Mouse (Mus musculus): Measurements from ENCODE around the gene Igsf21.

Gene Igsf21

GRCm38 (mm10) chr4:140235361-140236153 is 11.0 kb downstream of the Igsf21 start:
- no peak for DNase-seq

- no peak for DNase-seq
Observed at GRCm38 (mm10) chr4:140234412-140235205, 12.0 kb downstream of the Igsf21 start.

- no peak for DNase-seq
Observed at GRCm38 (mm10) chr4:140227837-140228236, 18.7 kb downstream of the Igsf21 start.

- no peak for DNase-seq
Observed at GRCm38 (mm10) chr4:140225204-140225603, 21.4 kb downstream of the Igsf21 start.

GRCm38 (mm10) chr4:140224451-140224850 is 22.1 kb downstream of the Igsf21 start:
- no peak for DNase-seq

- no peak for DNase-seq
Observed at GRCm38 (mm10) chr4:140223067-140223466, 23.5 kb downstream of the Igsf21 start.

GRCm38 (mm10) chr4:140220326-140221093 is 26.1 kb downstream of the Igsf21 start:
- DNase-seq: peak; percentile 93

GRCm38 (mm10) chr4:140218853-140219852 is 27.4 kb downstream of the Igsf21 start:
- no peak for DNase-seq

GRCm38 (mm10) chr4:140218384-140218783 is 28.2 kb downstream of the Igsf21 start:
- no peak for DNase-seq

- no peak for DNase-seq
Observed at GRCm38 (mm10) chr4:140217934-140218333, 28.6 kb downstream of the Igsf21 start.

- DNase-seq: no peak
Observed at GRCm38 (mm10) chr4:140216096-140216495, 30.5 kb downstream of the Igsf21 start.

- DNase-seq: no peak
Observed at GRCm38 (mm10) chr4:140215205-140215604, 31.4 kb downstream of the Igsf21 start.

- DNase-seq: no peak
Observed at GRCm38 (mm10) chr4:140214406-140214805, 32.2 kb downstream of the Igsf21 start.

GRCm38 (mm10) chr4:140210129-140210890 is 36.3 kb downstream of the Igsf21 start:
- no peak for DNase-seq

GRCm38 (mm10) chr4:140205811-140206231 is 40.8 kb downstream of the Igsf21 start:
- DNase-seq: peak; percentile 96

GRCm38 (mm10) chr4:140204775-140205174 is 41.8 kb downstream of the Igsf21 start:
- no peak for DNase-seq

- DNase-seq: no peak
Observed at GRCm38 (mm10) chr4:140203696-140204272, 42.8 kb downstream of the Igsf21 start.

- DNase-seq: no peak
Observed at GRCm38 (mm10) chr4:140202196-140202595, 44.4 kb downstream of the Igsf21 start.

- no peak for DNase-seq
Observed at GRCm38 (mm10) chr4:140200296-140200695, 46.3 kb downstream of the Igsf21 start.

GRCm38 (mm10) chr4:140196717-140197116 is 49.9 kb downstream of the Igsf21 start:
- DNase-seq: no peak

All from heart, adult 11 months (tissue).